Mouse (Mus musculus) spleen, adult 2 months (tissue): ENCODE data around the gene Pla2g1b. TPM values are rescaled to one million over a fixed set of nuclear protein-coding genes. Genes with fewer than 3 reads are reported as not detected.

Experiments
- DNase-seq, 2 experiments: peaks; one replicate each; pipeline versions ENCODE4 v3.0.0 to v3.0.0-alpha.2; 2012 to 2021; ENCODE audit warnings: low spot score in 2 of 2, low read depth in 1 of 2
- H3K27ac ChIP-seq: fragments of 200-500 bp; 2 replicates; pipeline ENCODE4 v1.5.1; 2012; ENCODE audit warnings: low read length, inconsistent platforms; ENCODE audit not compliant: insufficient read depth
- H3K27me3 ChIP-seq: fragments of 200-500 bp; 2 replicates; pipeline ENCODE4 v1.6.1; 2012; ENCODE audit warnings: mild to moderate bottlenecking, moderate library complexity, low read length, inconsistent platforms; ENCODE audit not compliant: control insufficient read depth, insufficient read depth
- H3K36me3 ChIP-seq: fragments of 200-500 bp; 2 replicates; pipeline ENCODE4 v1.6.1; 2012; ENCODE audit warnings: mild to moderate bottlenecking, low read length, inconsistent platforms; ENCODE audit not compliant: control insufficient read depth, insufficient read depth
- H3K4me1 ChIP-seq: fragments of 200-500 bp; 2 replicates; pipeline ENCODE4 v1.6.1; 2011; ENCODE audit warnings: inconsistent platforms; ENCODE audit not compliant: control insufficient read depth, insufficient read depth, insufficient read length
- H3K4me3 ChIP-seq: fragments of 200-500 bp; 2 replicates; pipeline ENCODE4 v1.5.1; 2011; ENCODE audit warnings: mild to moderate bottlenecking, inconsistent platforms; ENCODE audit not compliant: insufficient read depth, insufficient read length; ENCODE audit errors: extremely low read depth
- CTCF ChIP-seq: fragments of 200-500 bp; IDR thresholded peaks from 2 replicates; pipeline ENCODE4 v1.5.1; 2011; ENCODE audit warnings: mild to moderate bottlenecking, inconsistent platforms; ENCODE audit not compliant: insufficient read depth, insufficient read length, insufficient replicate concordance; ENCODE audit errors: extremely low read depth
- POLR2A ChIP-seq: fragments of 200-500 bp; IDR thresholded peaks from 2 replicates; pipeline ENCODE4 v1.6.1; 2011; ENCODE audit warnings: low read depth, low read length, inconsistent platforms
- WGBS: fragments of 180-500 bp; shearing (Covaris S2); methylation state at CpG from one replicate; pipeline ENCODE4 v1.1.7; 2018; 5-methylcytosine and 5-hydroxymethylcytosine counted together
- polyA plus RNA-seq: library from polyadenylated mRNA; depleted of rRNA; stranded (reverse); fragments of >200 nt; gene quantifications from 2 replicates; pipeline ENCODE4 v1.2.3, GENCODE M21; 2012

Pla2g1b gene
- polyA plus RNA-seq, 1 experiment: 284 TPM

GRCm38 (mm10) chr5:115469791-115470190 is 3.7 kb downstream of the Pla2g1b start:
- Histone ChIP-seq H3K27ac (no peak overlapping the region), H3K4me3 (no peak overlapping the region), H3K4me1 (no peaks in the 10 kb centered on the region), H3K27me3 (0 out of 2 replicates have a peak, but pooled peaks cover 1% of the 10 kb centered on the region), H3K36me3 (no peaks in the 10 kb centered on the region)
- no peak for TF ChIP-seq POLR2A
- TF ChIP-seq CTCF: no peak
- DNase-seq: no peak
- WGBS: 76% methylated on average over 6 of the region's 6 CpGs

- peak in 1 of 2 experiments; percentile 56 for DNase-seq
- peak; percentile 56; the same call in 1 of the 2 replicates for TF ChIP-seq CTCF
- no peak for TF ChIP-seq POLR2A
- no peaks in the 10 kb centered on the region for H3K36me3 ChIP-seq
- no peak overlapping the region for H3K4me3 ChIP-seq
- 34% methylated on average over 20 of the region's 20 CpGs for WGBS
- H3K27me3 ChIP-seq: 0 out of 2 replicates have a peak, but pooled peaks cover 1% of the 10 kb centered on the region
- H3K4me1 ChIP-seq: no peaks in the 10 kb centered on the region
- H3K27ac ChIP-seq: no peak overlapping the region
These were observed 4.9 kb downstream of the Pla2g1b start for GRCm38 (mm10) chr5:115470766-115471531.

- peaks cover 1% of the 10 kb centered on the region; the same call in 1 of the 2 replicates for H3K36me3 ChIP-seq
- H3K4me3 ChIP-seq: no peak overlapping the region
- no peak overlapping the region for H3K27ac ChIP-seq
- 76% methylated on average over 10 of the region's 10 CpGs for WGBS
- DNase-seq: no peak
- H3K27me3 ChIP-seq: no peaks in the 10 kb centered on the region
- TF ChIP-seq POLR2A (no peak), CTCF (no peak)
- H3K4me1 ChIP-seq: no peaks in the 10 kb centered on the region
These were observed 7.1 kb downstream of the Pla2g1b start for GRCm38 (mm10) chr5:115473191-115473590.

- no peak for DNase-seq
- Histone ChIP-seq H3K27ac (no peak overlapping the region), H3K4me3 (peak overlapping the region; percentile 47; the same call in 1 of the 2 replicates), H3K27me3 (no peaks in the 10 kb centered on the region), H3K36me3 (peaks cover 2% of the 10 kb centered on the region), H3K4me1 (no peaks in the 10 kb centered on the region)
- no peak for TF ChIP-seq CTCF
- TF ChIP-seq POLR2A: no peak
- WGBS: 49% methylated on average over 22 of the region's 22 CpGs
These were observed 8.2 kb downstream of the Pla2g1b start for GRCm38 (mm10) chr5:115474174-115474828.

- H3K27me3 ChIP-seq: no peaks in the 10 kb centered on the region
- no peak for DNase-seq
- H3K27ac ChIP-seq: no peak overlapping the region
- peaks cover 4% of the 10 kb centered on the region for H3K36me3 ChIP-seq
- 41% methylated on average over 22 of the region's 22 CpGs for WGBS
- H3K4me3 ChIP-seq: peak overlapping the region; percentile 49
- TF ChIP-seq POLR2A (no peak), CTCF (no peak)
- H3K4me1 ChIP-seq: no peaks in the 10 kb centered on the region
These were observed 9.5 kb downstream of the Pla2g1b start for GRCm38 (mm10) chr5:115475337-115476106.

- H3K27ac ChIP-seq: no peak overlapping the region
- H3K36me3 ChIP-seq: peaks cover 4% of the 10 kb centered on the region
- no peaks in the 10 kb centered on the region for H3K4me1 ChIP-seq
- 75% methylated on average over 12 of the region's 12 CpGs for WGBS
- H3K27me3 ChIP-seq: no peaks in the 10 kb centered on the region
- peak overlapping the region; percentile 49; the same call in 1 of the 2 replicates for H3K4me3 ChIP-seq
- TF ChIP-seq POLR2A (no peak), CTCF (no peak)
- no peak for DNase-seq
These were observed 10.2 kb downstream of the Pla2g1b start for GRCm38 (mm10) chr5:115476107-115476727.

- H3K4me3 ChIP-seq: no peak overlapping the region
- H3K4me1 ChIP-seq: no peaks in the 10 kb centered on the region
- no peak for DNase-seq
- H3K36me3 ChIP-seq: peaks cover 4% of the 10 kb centered on the region
- no peak for TF ChIP-seq CTCF
- no peak overlapping the region for H3K27ac ChIP-seq
- 95% methylated on average over 15 of the region's 15 CpGs for WGBS
- H3K27me3 ChIP-seq: no peaks in the 10 kb centered on the region
These were observed 13.5 kb downstream of the Pla2g1b start for GRCm38 (mm10) chr5:115479561-115479960.
